In genomic region chr15:82146770-82147610, GRCm38 (mm10) we compare ENCODE assay signal across 8 mouse cellular contexts. TPM values are rescaled to one million over a fixed set of nuclear protein-coding genes. Genes with fewer than 3 reads are reported as not detected.
DNase-seq lines count a peak whose midpoint lies in the region; ATAC-seq and TF ChIP-seq lines count a peak whose summit lies in the region.

Srebf2 (plus strand) TSS chr15:82147181.

- no peaks in the 10 kb centered on the region for H3K9me3 ChIP-seq in embryonic facial prominence, embryonic 14.5 days (ENCODE audit: control insufficient read depth, low read length)
- H3K9me3 ChIP-seq in limb, embryonic 13.5 days, result no peaks in the 10 kb centered on the region
- no peaks in the 10 kb centered on the region for H3K9me3 ChIP-seq in midbrain, embryonic 16.5 days (replicated peaks; ENCODE audit: control insufficient read depth, low read length, poor library complexity, severe bottlenecking)

- H3K4me3 ChIP-seq in embryonic facial prominence, embryonic 14.5 days (ENCODE audit: low read depth, low read length), result peak within 1 kb of the TSS; percentile 89
- peak within 1 kb of the TSS; percentile 80 for H3K4me3 ChIP-seq in heart, adult 2 months
- H3K4me3 ChIP-seq in limb, embryonic 13.5 days, result peak within 1 kb of the TSS; percentile 87
- H3K4me3 ChIP-seq in midbrain, embryonic 16.5 days (ENCODE audit: low read depth, low read length), result peak within 1 kb of the TSS; percentile 86

- H3K27me3 ChIP-seq in embryonic facial prominence, embryonic 14.5 days (replicated peaks; ENCODE audit: control insufficient read depth, insufficient read depth, low read length), result no peaks in the 10 kb centered on the region
- no peaks in the 10 kb centered on the region for H3K27me3 ChIP-seq in heart, adult 2 months (ENCODE audit: control insufficient read depth, insufficient read depth, low read length)
- no peaks in the 10 kb centered on the region for H3K27me3 ChIP-seq in limb, embryonic 13.5 days
- no peaks in the 10 kb centered on the region for H3K27me3 ChIP-seq in midbrain, embryonic 16.5 days (ENCODE audit: control insufficient read depth, insufficient read depth, low read depth, low read length)

- H3K79me2 ChIP-seq in heart, adult 2 months (replicated peaks; ENCODE audit: control insufficient read depth, insufficient read depth, low read length), result peaks cover 5% of the 10 kb centered on the region; the same call in 1 of the 2 replicates

- H3K9ac ChIP-seq in embryonic facial prominence, embryonic 14.5 days (ENCODE audit: low read depth, low read length), result peak within 1 kb of the TSS; percentile 92
- peak within 1 kb of the TSS; percentile 94 for H3K9ac ChIP-seq in heart, adult 2 months (ENCODE audit: low read depth, low read length)
- peak within 1 kb of the TSS; percentile 91 for H3K9ac ChIP-seq in limb, embryonic 13.5 days
- peak within 1 kb of the TSS; percentile 89 for H3K9ac ChIP-seq in midbrain, embryonic 16.5 days (ENCODE audit: low read depth, low read length)

- DNase-seq in 3T3-L1 (ENCODE audit: low read depth, low spot score), result peak; percentile 99
- peak; percentile 93 to 96 for DNase-seq in adrenal gland, postnatal 4 days (ENCODE audit: low spot score in 2 of 2)
- peak; percentile 100 for DNase-seq in embryonic facial prominence, embryonic 14.5 days (ENCODE audit: low spot score)
- DNase-seq in heart, adult 2 months, result peak; percentile 95 to 99
- DNase-seq in kidney, adult 8-10 months, result peak; percentile 99
- DNase-seq in spleen, postnatal 10 days (ENCODE audit: low spot score in 2 of 2), result peak; percentile 91 to 98

- H3K36me3 ChIP-seq in embryonic facial prominence, embryonic 14.5 days (ENCODE audit: control insufficient read depth, insufficient read depth, low read length), result 0 out of 2 replicates have a peak, but pooled peaks cover 7% of the 10 kb centered on the region
- H3K36me3 ChIP-seq in heart, adult 2 months (ENCODE audit: control insufficient read depth, insufficient read depth, low read length), result no peaks in the 10 kb centered on the region
- H3K36me3 ChIP-seq in limb, embryonic 13.5 days, result peaks cover 7% of the 10 kb centered on the region
- H3K36me3 ChIP-seq in midbrain, embryonic 16.5 days (ENCODE audit: control insufficient read depth, insufficient read depth, low read length), result no peaks in the 10 kb centered on the region

- WGBS in embryonic facial prominence, embryonic 14.5 days, result under 1% methylated on average over 26 of the region's 79 CpGs
- under 1% methylated on average over 79 of the region's 79 CpGs for WGBS in heart, adult 2 months
- under 1% methylated on average over 69 of the region's 79 CpGs for WGBS in limb, embryonic 13.5 days
- WGBS in midbrain, embryonic 16.5 days, result 1% methylated on average over 46 of the region's 79 CpGs

- H3K4me1 ChIP-seq in embryonic facial prominence, embryonic 14.5 days (ENCODE audit: control insufficient read depth, insufficient read depth, low read length), result 0 out of 2 replicates have a peak, but pooled peaks cover 16% of the 10 kb centered on the region
- H3K4me1 ChIP-seq in heart, adult 2 months (ENCODE audit: control insufficient read depth, insufficient read depth, low read length), result peaks cover 5% of the 10 kb centered on the region
- H3K4me1 ChIP-seq in limb, embryonic 13.5 days, result peaks cover 31% of the 10 kb centered on the region
- peaks cover 30% of the 10 kb centered on the region for H3K4me1 ChIP-seq in midbrain, embryonic 16.5 days (ENCODE audit: control insufficient read depth, insufficient read depth, low read length)

- peak within 1 kb of the TSS; percentile 66 for H3K4me2 ChIP-seq in embryonic facial prominence, embryonic 14.5 days (ENCODE audit: low read depth, low read length)
- H3K4me2 ChIP-seq in limb, embryonic 13.5 days (replicated peaks), result peak within 1 kb of the TSS; percentile 78
- H3K4me2 ChIP-seq in midbrain, embryonic 16.5 days (ENCODE audit: low read length), result peak within 1 kb of the TSS; percentile 75

- TF ChIP-seq EP300 in heart, adult 2 months (IDR thresholded peaks at IDR 0.05; ENCODE audit: insufficient read depth, low read depth, low read length), result no peak

- no peak for TF ChIP-seq CTCF in heart, adult 2 months (IDR thresholded peaks at IDR 0.05)

- H3K27ac ChIP-seq in embryonic facial prominence, embryonic 14.5 days (replicated peaks; ENCODE audit: low read depth, low read length), result peak within 1 kb of the TSS; percentile 97
- peak within 1 kb of the TSS; percentile 67 for H3K27ac ChIP-seq in heart, adult 2 months
- H3K27ac ChIP-seq in limb, embryonic 13.5 days, result peak within 1 kb of the TSS; percentile 96
- peak within 1 kb of the TSS; percentile 98 for H3K27ac ChIP-seq in midbrain, embryonic 16.5 days (ENCODE audit: low read length)

- TF ChIP-seq POLR2A in heart, adult 2 months (IDR thresholded peaks at IDR 0.05; ENCODE audit: insufficient read depth, low read depth, low read length), result peak; percentile 49

- intact Hi-C loops in heart, adult 2 months (cut with DNase I), result loop anchor here (2.0 to 5.0 kb wide), 2 partner anchors 18 to 200 kb away; no protein-coding TSS in a partner anchor

- peak; percentile 96 for ATAC-seq in embryonic facial prominence, embryonic 14.5 days (ENCODE audit: low read depth)
- ATAC-seq in limb, embryonic 13.5 days (ENCODE audit: low FRiP score, low read depth), result peak; percentile 97
- peak; percentile 96 for ATAC-seq in midbrain, embryonic 16.5 days

RNA-seq across cellular contexts. Expression of gene Srebf2, which starts in this region (rescaled TPM):
- total RNA-seq in adrenal gland, postnatal 4 days (2021), result 10 to 100 TPM; 54.6 to 71.7 TPM
- polyA plus RNA-seq in embryonic facial prominence, embryonic 14.5 days (2014; fragmentation: Nextera tagmentation; extraction: Ambion mirVana), result 99.2 and 123 TPM in 2 replicates
- total RNA-seq in heart, adult 2 months (2021), result 10 to 100 TPM; 22.4 to 24.2 TPM
- polyA plus RNA-seq in heart, adult 2 months (2012; rRNA removed), result 33.3 and 45.3 TPM in 2 replicates
- 168 and 173 TPM in 2 replicates for polyA plus RNA-seq in limb, embryonic 13.5 days (2015; fragmentation: Nextera tagmentation; extraction: Ambion mirVana)
- polyA plus RNA-seq in midbrain, embryonic 16.5 days (2015; fragmentation: Nextera tagmentation; extraction: Ambion mirVana), result 194 and 218 TPM in 2 replicates

Comparison
In these comparisons a context has a peak if more than half of its experiments do, and no peak if none do; other contexts are left out.
1. Peak in every context shown above with its lines: DNase-seq, ATAC-seq, H3K4me3 ChIP-seq and H3K27ac ChIP-seq.